Mouse (Mus musculus) left cerebral cortex, postnatal 10 days (tissue): Measurements from ENCODE around the gene Sumo3. TPM values are rescaled to one million over a fixed set of nuclear protein-coding genes. Genes with fewer than 3 reads are reported as not detected.

Source experiments
- DNase-seq, 2 experiments: peaks; one replicate each; pipeline ENCODE4 v3.0.0; 2021 to 2022; ENCODE audit warnings: low spot score in 2 of 2, mixed read lengths in 1 of 2; ENCODE audit errors: extremely low spot score in 1 of 2
- intact Hi-C: fragments of 180-260 bp; cut with DNase I; formaldehyde crosslinking; loops from one replicate; pipeline ENCODE4 v1.15.1; 2025
- total RNA-seq, 2 experiments: library from RNA; stranded (reverse); gene quantifications; 2 replicates each; pipeline ENCODE4 v1.2.3; 2021

Sumo3 gene
- total RNA-seq, 2 experiments from 2014 or later: 142 to 154 TPM

GRCm38 (mm10) chr10:77621546-77621945, 15.6 kb downstream of the Sumo3 start:
- intact Hi-C loops: loop anchor here (5.0 to 10.0 kb wide), 3 partner anchors 39 to 353 kb away; partner anchors contain the start of genes 1810043G02Rik, Fam207a, Pttg1ip and Trpm2
- DNase-seq: no peak

DNA sequence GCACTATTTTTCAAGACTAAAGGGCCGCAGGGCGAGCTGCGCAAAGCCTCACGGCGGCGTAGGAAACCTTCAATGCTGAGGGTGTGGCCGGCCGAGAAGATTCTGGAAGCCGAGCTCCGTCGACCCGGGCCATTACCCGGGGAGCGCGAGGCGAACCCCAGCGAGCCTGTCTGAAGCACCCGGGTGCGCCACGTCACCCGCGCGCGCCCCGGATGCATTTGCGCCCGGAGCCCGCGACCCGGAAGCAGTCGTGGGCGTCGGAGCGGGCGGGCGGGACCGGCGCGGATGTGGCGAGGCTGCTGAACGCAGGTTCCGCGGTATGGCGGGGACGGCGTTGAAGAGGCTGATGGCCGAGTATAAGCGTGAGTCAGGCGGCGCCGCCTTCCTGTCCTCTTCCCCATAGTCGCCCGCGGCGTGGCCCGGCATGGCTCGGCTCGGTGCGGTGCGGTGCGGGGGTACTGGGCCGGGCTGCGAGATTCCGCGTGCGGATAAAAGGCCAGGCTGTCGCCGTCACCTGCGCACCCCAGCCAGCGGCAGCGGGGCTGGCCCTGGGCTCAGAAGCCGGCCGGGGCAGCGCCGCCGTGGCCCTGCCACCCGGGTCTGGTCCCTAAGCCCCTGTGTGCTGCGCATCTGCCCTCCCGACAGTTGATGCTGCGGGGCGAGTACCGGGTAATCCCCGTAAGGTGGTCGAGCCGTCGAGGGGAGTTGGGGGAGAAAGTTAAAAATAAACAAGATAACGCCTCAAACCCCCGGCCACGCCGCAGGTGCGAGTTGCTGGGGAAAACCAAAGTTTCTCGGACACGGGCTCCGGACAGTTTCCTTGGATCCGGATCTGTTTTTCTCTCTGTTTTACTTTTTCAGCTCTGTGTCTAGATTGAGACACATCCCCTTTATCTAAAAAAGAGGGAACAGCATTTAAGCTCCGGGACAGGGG, 16.4 kb downstream of the Sumo3 start, which contains the start of gene Ube2g2:
Gene Ube2g2 (plus strand): TSS at position 221 of the 934 bp plus-strand sequence.
- peak; percentile 88 to 97 for DNase-seq
- intact Hi-C loops: loop anchor here (5.0 to 10.0 kb wide), 3 partner anchors 40 to 352 kb away; partner anchors contain the start of genes 1810043G02Rik, Fam207a, Pttg1ip and Trpm2

- no peak for DNase-seq
- intact Hi-C loops: loop anchor here (5.0 to 10.0 kb wide), 3 partner anchors 41 to 352 kb away; partner anchors contain the start of genes 1810043G02Rik, Fam207a, Pttg1ip and Trpm2
Observed at GRCm38 (mm10) chr10:77623069-77623492, 17.2 kb downstream of the Sumo3 start.

DNA sequence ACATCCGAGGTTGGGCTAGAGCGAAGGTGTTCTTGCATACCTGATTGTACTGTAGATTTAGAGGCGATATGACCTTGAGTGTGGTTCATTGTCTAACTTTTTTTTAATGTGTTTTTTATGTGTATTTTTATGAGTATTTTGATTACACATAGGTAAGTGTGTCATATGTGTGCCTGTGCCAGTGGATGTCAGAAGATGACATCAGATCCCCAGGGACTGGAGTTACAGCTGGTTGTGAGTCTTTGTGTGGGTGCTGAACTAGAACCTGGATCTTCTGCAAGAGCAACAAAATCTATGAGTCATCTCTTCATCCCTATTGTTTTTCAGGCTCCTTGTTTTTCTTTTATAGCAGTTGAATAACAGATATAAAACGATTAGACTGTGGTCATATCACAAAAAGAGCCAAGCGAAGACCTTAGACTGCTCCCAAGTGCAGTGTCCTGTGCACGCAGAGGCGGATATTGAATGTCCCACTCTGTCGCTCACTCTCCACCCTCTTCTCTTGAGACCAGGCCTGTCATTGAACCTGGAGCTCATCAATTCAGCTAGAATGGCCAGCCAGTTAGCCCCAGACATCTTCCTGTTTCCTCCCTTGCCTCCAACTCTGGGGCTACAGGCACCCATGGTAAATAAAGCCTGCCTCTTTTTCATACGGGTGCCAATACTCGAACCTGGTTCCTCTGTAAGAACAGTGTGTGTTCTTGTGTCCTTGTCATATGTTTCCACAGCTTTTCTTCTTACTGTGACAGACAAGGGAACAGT, 17.9 kb downstream of the Sumo3 start:
- no peak for DNase-seq
- intact Hi-C loops: loop anchor here (5.0 to 10.0 kb wide), 3 partner anchors 42 to 351 kb away; partner anchors contain the start of genes 1810043G02Rik, Fam207a, Pttg1ip and Trpm2

DNA sequence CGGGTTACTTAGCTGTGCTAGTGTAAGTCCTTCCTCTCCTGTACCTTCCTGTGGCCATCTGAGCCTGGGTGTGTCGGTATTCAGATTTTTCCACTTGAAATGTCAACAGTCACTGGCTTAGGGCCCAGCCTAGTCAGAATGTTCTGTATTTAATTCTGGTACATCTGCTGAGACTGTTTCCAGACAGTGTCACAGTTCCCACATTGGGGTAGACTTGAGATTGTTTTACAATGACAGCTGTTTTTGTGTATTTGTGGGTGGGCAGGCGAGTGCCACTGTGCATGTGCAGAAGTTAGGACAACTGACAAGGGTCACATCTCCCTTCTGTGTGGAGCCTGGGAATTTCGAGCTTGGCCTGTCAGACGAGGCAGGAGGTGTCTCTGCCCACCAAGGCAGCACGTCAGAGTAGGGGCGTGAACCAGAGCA, 18.7 kb downstream of the Sumo3 start:
- DNase-seq: no peak
- intact Hi-C loops: loop anchor here (5.0 to 10.0 kb wide), 3 partner anchors 42 to 350 kb away; partner anchors contain the start of genes 1810043G02Rik, Fam207a, Pttg1ip and Trpm2

DNA sequence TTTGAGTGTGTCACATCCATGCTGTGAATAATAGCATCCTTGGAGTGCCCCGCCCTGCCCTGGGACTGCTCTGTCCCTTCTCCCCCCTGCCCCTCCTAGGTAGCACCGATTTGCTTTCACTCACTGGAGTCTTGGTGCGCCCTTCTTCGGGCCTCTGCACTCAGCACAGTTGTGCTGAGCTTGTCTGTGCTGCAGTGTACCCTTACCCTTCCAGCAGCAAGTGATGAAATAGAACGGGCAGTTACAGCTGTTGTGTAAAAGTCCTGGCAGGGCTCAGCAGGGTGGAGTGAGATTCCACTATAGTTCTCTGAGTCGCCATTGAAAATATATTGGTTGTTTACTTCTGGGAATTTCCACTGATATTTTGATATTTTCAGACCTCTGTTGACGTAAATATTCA, 20.1 kb downstream of the Sumo3 start:
- DNase-seq: no peak
- intact Hi-C loops: loop anchor here (10.0 kb wide), 1 partner anchor 349 kb away; the partner anchor contains the start of genes 1810043G02Rik and Trpm2

- DNase-seq: no peak
- intact Hi-C loops: loop anchor here (10.0 kb wide), 1 partner anchor 348 kb away; the partner anchor contains the start of genes 1810043G02Rik and Trpm2
Observed at GRCm38 (mm10) chr10:77626591-77626990, 20.7 kb downstream of the Sumo3 start.

DNA sequence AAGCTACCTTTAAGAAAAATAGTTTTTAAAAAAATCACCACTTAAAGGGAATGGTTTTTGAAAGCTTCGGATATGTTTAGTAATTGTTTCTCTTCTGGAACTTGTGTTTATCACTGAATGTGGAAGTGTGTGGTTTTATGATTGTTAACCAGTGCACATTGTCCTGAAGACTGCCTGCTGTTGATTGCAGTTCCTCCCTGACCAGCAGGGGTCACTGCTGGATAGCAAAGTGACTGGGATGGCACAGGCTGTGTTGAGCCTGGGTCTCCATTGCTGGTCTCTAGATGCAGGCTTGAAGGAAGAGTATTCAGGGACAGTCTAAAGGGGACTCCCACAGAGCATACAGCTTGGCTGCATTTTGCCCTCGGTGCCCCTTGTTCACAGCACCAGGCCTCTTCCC, 21.6 kb downstream of the Sumo3 start:
- peak; percentile 67 to 82 for DNase-seq
- intact Hi-C loops: loop anchor here (10.0 kb wide), 1 partner anchor 347 kb away; the partner anchor contains the start of genes 1810043G02Rik and Trpm2

DNA sequence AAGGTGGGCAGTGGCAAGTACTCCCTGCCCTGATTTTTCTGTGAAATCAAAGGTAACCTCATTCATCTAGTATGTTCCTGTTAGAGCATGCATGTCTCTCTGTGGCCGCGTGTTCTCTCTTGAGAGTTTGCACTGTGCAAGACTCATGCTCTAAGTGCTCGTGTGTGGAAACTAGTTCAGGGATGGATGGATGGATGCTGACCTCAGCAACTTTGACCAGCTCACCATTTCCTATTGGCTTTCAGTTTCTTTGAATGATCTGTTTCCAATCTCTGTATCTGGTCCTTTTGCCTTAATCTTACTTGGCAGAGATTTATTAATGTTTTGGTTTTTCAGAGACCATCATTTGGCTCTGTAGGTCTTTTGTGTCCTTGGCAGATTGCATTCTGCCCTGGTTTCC, 23.3 kb downstream of the Sumo3 start:
- intact Hi-C loops: loop anchor here (10.0 kb wide), 1 partner anchor 346 kb away; the partner anchor contains the start of genes 1810043G02Rik and Trpm2
- no peak for DNase-seq

GRCm38 (mm10) chr10:77629970-77630369, 24.1 kb downstream of the Sumo3 start:
- no peak for DNase-seq
- intact Hi-C loops: loop anchor here (10.0 kb wide), 1 partner anchor 345 kb away; the partner anchor contains the start of genes 1810043G02Rik and Trpm2

DNA sequence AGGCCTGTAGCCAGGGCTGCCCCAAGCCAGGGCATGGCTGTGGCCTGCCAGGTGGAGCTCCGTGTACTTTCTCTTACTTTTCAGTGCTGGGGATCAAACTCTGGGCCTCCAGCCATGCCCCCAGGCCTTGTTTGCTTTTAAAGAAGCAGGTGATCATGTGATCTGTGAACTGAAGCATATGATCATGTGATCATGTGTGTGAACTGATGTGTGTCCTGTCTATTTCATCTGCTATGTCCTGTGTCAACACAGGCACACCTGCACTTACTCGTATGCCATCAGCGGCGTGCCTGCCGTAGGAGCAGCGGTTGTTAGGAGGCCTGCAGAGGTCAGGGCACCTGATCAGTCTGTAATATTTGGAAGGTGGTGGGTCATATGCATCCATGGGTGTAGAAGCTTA, 28.1 kb downstream of the Sumo3 start:
- intact Hi-C loops: no loop called here
- no peak for DNase-seq

DNA sequence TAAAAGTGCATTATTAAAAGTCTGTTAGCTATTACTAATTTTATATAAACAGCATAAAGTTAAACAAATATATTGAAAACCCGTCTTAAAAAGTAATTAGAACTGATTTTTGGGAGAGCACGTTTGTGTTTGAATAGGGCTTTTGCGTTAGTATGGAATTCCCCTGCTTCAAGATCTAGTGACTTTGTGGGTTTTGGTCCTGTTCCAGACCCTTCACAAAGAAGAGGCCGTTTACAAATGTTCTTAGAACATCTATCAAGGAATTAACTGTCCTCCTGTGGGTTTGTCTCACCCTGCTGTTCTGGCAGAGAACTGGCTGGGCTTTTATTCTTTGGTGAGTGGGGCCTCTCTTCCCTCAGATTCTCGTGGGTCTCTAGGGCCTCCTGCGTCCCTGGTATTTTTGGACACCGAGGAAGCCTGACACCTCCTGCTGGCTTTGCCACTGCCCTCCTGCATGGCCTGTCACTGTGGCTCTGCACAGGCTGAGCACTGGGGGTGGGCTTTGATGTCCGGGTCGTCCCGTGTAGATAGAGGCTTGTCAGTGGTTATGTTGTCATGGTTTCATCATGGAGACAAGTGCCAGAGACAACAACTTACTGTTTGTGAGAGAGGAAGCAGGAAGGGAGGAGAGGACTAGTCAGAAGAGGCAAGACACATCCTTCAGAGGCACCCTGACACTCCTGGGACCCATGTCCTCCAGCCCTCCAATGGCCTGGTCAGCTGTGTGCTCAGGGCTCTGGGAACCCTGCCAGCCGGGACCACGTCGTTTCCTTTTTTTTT, 28.7 kb downstream of the Sumo3 start:
- DNase-seq: no peak
- intact Hi-C loops: loop anchor here (5.0 kb wide), 1 partner anchor 243 kb away; no protein-coding TSS in a partner anchor

DNA sequence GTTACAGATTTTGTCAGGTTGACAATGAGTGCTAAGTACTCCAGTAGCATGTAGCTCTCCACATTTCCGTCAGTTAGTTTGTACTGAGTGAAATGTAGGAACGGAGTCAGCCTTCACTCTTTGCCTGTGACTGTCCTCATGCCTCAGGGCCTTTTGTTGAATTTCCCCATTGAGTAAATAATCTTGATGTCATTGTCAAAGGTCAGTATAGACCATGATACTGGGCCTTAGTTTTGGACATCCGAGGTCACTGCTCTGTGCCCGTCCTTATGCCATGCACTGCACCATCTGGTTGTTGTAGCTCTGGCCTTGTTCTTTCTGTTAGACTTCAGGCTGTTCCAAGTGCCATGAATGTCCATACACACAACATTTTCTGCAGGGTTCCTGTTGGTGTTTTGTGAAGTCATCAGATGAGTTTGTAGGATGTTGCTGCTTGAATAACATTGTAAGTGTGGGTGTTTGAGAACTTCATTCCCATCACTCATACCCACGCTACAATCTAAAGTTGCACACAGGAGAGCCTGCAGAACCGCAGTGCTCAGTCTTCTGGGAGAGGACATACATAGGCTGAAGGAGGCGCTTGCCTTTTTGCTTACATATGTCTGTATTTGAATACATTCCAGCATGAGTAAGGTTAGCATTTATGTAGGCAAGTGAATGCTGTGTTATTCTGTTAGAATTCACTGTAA, 30.5 kb downstream of the Sumo3 start:
- intact Hi-C loops: loop anchor here (5.0 kb wide), 1 partner anchor 241 kb away; no protein-coding TSS in a partner anchor
- DNase-seq: no peak

DNA sequence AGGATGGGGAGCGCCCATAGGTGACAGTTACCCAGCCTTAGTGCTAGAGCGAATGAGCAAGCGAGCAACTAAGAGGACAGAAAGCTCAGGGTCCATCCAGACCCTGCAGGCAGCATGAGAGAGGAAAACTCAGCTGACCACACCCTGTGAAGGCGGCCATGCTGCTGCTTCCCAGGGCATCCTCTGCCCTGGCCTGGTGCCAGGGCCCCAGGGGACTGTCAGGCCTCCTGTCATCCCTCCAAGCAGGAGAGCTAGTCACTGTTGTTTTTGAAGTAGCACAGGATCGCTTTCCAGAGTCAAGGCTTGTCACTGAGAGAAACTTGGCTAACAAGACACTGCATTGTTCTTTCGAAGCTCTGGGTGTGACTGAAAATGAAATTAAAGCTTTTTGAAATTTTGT, 33.1 kb downstream of the Sumo3 start:
- intact Hi-C loops: loop anchor here (5.0 kb wide), 1 partner anchor 238 kb away; no protein-coding TSS in a partner anchor
- no peak for DNase-seq

DNA sequence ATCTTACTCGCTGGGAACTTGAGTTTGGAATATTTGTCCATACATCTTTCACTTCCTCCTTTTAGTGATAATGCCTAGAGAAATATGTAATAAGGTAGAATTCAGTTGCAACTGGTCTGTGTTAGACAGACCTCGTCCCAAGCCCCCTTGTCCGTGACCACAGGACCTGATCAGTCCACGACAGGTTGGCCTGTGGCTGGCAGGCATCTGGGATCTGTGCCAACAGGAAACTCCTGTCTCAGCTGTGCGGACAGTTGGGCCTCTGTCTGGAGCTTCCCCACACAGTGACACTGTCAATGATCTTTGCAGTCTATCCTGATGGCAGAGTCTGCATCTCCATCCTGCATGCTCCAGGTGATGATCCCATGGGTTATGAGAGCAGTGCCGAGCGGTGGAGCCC, 37.3 kb downstream of the Sumo3 start:
- intact Hi-C loops: no loop called here

DNA sequence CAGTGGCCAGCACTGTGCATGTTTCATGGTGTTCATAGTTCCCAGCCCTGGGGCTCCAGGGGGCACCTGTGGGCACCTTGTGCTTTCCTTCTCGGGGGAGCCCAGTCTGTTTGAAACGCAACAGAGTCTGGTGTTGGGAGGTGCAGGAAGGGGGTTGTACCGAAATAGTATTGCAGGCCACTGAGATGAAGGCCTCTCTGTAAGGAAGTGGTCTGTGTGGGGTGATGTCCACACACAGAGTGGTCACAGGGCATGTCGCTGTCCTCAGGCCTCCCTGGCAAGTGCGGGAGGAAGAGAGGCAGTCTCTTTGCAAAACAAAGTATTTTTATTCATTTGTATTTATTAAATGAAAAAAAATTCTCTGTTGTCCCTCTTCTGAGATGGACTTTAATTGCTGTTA, 39.7 kb downstream of the Sumo3 start:
- DNase-seq: no peak
- intact Hi-C loops: no loop called here

More for the DNA sequence above, 37.3 kb downstream of the Sumo3 start:
- no peak for DNase-seq

DNA sequence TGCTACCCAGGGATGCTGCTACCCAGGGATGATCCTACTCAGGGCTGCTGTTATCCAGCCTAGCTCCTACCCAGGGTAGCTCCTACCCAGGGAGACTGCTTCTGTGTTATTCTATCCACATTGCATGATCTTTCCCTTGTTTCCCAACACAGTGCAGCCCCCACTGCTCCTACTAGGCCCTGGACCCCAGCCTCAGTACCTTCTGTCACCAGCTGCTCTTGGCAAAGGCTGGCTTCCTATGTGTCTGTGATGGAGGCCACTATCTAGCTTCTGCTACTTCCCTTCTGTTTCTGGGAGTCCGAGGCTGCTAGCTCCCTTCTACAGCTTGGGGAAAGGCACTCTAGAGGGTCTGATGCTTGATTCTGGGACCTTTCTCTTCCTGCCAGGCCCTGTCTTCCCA, 41.6 kb downstream of the Sumo3 start:
- no peak for DNase-seq
- intact Hi-C loops: no loop called here
